Mouse (Mus musculus) lung, postnatal 4 days (tissue): Measurements from ENCODE around the gene Grasp.
A peak's percentile ranks its signal among the peaks of the same experiment; 100 is the strongest.

Experiments
- DNase-seq, 2 experiments: peaks; one replicate each; pipeline ENCODE4 v3.0.0; 2021

The Grasp gene

DNA sequence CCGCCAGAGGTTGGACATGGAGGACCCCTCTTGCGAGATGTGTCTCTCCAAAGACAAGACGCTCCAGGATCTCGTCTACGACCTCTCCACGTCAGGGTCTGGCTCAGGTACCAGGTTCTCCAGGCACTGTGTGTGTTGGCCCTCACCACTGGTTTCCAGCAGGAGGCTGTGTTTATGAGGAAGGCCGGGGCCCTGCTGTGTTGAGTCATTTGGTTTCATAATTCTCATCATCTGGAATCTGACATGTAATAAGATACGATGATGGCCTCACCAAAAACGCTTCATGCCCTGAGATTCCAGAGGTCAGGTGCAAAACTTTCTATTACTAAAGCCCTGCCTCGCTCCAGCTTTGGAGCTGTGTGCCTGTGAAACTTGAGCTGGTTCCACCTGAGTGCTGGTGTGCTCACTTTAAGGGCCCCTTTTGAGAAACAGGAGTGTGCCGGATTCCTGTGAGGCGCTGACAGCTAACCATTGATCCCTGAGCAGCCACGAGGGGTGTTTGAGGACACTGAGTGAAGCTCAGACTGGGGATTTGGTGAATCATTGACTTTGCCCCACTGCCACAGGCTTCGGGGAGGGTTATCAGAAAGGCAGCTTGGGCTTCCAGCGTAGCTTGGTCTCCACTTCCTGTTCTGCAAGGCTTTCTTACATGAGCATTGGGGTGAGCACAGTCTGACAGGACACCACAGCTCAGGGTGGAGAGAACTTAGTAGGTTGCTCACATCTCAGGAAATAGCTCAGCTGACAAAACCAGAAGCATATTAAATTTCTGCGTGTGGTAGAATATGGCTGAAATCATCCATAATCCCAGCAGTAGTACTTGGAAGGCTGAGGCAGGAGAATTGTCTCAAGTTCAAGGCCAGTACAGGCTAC, 28.8 kb upstream of the Grasp start:
- DNase-seq = no peak

DNA sequence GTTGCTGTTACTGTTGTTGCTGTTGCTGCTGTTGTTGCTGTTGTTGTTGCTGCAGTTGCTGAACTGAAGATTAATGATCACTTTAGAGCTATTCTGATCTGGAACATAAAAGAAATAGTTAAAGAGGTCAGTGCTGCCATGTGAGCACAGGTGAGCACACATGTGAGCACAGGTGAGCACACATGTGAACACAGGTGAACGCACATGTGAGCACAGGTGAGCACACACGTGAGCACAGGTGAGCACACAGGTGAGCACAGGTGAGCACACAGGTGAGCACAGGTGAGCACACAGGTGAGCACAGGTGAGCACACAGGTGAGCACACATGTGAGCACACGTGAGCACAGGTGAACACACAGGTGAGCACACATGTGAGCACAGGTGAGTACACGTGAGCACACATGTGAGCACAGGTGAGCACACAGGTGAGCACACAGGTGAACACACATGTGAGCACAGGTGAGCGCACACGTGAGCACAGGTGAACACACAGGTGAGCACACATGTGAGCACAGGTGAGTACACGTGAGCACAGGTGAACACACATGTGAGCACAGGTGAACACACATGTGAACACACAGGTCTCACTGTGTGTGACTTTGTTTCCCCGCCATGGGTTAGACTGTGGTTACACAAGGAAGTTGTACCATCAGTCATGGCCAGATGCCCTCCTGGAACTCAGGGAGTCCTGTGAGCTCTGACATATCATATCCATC, 27.8 kb upstream of the Grasp start:
- DNase-seq = no peak

DNA sequence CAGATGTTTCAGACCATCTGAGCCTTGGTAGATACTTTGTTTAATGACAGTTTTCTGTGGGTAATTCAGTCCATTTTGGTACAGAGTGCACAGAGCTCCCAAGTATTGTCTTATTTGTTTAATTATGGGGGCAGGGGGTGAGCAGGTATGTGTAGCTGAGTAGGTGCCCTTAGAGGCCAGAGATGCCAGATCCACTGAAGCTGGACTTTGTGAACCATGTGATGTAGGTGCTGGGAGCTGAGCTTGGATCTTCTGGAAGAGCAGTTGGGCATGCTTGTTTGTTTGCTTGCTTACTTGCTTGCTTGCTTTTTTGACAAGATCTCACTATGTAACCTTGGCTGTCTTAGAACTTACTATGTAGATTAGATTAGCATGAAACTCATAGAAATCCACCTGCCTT, 27.0 kb upstream of the Grasp start:
- no peak for DNase-seq

DNA sequence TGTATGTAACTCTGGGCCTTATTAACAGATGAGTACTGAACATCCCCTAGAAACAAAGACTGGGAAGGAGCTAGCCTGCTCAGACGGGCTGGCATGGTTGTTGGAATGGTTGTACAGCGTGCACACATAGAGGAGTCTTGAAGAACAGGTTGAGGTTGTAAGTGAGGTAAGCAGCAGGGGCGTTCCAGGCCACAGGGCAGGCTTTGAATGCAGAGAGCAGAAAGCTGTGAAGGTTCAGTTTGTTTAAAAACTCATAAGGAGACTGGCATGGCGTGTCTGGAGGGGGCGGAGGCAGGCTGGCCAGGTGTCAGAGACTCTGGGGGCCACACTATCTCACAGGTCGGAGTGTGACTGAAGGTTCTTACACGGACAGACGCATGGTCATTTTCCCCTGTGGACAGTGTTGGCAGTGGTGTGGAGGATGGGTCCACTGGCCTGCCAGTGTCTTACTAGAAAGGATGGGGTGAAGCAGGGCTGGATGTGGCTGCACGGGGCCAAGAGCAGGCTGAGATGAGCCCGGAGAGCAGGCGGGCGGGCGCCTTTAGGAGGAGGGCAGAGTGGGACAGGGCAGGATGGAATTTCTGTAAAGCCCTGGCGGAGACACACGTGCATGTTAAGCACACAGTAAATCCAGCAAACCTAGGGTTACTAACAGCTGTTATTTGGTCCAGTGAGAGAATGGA, 26.4 kb upstream of the Grasp start:
- no peak for DNase-seq

- peak; percentile 79 to 85 for DNase-seq
Measured at GRCm38 (mm10) chr15:101198218-101198617, 25.8 kb upstream of the Grasp start.

DNA sequence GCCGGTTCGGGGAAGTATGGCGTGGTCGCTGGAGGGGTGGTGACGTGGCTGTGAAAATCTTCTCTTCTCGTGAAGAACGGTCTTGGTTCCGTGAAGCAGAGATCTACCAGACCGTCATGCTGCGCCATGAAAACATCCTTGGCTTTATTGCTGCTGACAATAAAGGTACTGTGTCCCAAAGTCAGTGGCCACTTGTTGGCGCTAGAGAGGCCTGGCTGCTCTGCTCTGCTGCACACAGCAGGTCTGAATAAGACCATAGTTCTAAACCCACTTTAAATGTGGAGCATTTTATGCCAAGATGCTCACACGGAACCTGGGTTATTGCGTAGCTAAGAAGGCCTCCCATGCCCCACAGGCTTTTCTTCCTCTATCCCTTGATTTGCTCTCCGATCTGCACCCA, 25.1 kb upstream of the Grasp start:
- no peak for DNase-seq

DNA sequence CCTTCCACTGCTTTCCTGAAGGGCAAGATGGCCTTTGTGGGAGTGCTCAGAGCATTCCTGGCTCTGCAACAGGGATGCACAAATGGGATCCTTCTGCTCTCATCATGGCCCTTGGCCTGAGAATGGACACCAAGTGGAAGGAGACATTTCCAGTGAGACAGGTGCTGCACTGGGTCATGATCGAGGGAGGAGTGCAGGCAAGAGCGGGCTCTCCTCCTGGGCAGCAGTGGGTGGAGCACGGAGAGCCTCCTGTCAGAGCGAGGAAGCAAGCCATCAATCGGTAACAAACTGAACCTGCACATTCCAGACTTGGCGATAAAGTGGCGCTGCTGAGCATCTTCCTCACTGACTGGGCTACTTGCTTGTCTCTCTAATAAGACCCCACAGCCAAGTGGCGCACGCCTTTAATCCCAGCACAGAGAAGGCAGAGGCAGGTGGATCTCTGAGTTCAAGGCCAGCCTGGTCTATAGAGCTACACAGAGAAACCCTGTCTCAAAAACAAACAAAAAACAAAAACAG, 23.2 kb upstream of the Grasp start:
- DNase-seq = no peak

DNA sequence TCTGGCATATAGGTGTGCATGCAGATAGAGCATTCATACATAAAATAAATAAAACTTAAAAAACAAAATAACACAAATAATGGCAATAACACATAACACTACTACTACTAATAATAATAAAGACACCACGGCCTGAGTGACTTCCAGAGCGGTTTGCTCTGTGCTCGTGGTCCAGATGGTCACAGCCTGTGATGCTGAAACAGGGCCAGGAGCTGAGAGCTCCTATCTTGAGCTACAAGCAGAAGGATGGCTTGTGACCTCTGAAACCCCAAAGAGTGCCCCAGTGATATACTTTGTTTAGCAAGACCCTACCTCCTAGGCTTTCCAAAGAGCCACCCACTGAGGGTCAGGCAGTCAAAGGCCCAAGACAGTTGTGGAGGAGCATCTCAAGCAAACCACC, 22.6 kb upstream of the Grasp start:
- no peak for DNase-seq

DNA sequence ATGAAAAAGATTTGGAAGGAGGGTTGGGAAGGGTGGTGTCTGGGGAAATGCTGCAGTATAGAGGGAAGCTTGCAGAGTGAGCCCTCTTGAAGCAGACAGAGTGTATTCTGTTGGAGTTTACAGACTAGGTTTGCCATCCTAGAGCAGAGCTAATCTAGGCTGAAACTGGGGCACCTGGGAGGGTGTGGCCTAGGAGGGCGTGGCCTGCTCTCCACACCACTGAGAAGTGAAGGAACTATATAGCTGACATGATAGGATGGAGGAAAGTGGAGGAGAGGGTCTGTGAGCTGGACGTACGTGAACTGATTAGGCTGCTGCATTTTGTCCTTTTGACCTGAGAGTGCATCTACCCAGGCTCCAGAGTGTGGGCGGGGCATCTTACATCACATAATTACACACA, 20.3 kb upstream of the Grasp start:
- DNase-seq = no peak

- no peak for DNase-seq
Measured at GRCm38 (mm10) chr15:101204781-101205180, 19.2 kb upstream of the Grasp start.

DNA sequence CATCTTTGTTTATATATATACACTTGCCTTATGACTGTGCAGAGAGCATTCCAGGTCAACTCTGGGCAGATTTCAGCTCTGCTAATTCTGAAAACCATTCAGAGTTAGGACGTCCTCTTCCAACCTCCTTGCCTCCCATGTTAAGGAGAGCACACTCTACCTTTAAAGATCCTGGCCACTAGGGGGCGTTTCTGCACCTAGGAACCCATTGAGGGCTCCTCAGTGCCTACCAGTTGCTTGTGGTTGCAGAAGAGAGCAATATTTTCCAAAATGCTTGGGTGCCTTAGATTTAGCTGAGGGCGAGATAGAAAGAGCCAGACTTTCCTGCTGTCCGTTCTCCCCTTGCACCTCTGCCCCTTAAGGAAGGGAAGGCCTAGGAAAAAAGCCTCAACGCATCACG, 13.8 kb upstream of the Grasp start:
- DNase-seq = peak in 1 of 2 experiments; percentile 65

DNA sequence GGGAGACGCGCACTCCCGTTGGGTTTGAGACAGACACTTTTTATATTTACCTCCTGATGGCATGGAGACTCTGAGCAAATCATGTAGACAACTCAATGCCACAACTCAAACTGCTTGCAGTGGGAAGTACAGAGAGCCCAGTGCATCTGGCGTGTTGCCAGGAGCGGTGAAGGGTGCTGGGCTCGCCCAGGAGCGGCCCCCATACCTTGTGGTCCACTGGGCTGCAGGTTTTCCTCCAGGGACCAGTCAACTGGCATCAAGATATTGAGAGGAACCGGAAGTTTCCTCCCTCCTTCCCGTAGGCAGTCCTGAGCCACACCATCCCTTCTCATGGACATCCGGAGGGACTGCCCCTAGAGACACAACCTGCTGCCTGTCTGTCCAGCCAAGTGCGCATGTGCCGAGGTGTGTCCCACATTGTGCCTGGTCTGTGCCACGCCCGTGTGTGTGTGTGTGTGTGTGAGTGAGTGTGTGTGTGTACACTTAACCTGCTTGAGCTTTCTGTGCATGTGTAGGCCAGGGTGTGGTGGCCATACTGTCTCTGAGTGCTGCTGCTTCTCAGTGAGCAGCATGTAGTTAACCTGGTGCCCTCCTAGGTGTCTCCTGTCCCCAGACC, 12.9 kb upstream of the Grasp start:
- no peak for DNase-seq

GRCm38 (mm10) chr15:101212435-101212834, 11.6 kb upstream of the Grasp start:
- DNase-seq = peak in 1 of 2 experiments; percentile 46

DNA sequence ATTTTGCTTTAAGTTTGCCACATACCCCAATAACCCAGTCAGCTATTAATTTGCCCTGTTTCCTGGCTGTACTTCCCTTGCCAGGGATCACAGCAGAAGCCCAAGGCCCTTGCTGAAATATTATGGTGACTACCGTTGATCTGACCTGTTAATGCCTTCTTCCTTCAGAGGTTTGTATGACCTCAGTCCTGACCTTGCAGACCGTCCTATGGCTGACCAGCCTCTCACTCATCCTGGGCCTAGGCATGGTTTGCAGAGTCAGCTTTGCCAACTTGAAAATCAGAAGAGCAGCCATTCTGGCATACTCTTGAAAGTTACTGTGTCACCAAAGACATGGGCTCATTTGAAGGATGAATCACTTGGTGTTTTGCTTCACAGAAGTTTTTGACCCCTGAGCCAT, 8.9 kb upstream of the Grasp start:
- no peak for DNase-seq

GRCm38 (mm10) chr15:101216036-101216435, 8.0 kb upstream of the Grasp start:
- DNase-seq = no peak

- peak in 1 of 2 experiments; percentile 76 for DNase-seq
Measured at GRCm38 (mm10) chr15:101220905-101221297, 3.1 kb upstream of the Grasp start.

DNA sequence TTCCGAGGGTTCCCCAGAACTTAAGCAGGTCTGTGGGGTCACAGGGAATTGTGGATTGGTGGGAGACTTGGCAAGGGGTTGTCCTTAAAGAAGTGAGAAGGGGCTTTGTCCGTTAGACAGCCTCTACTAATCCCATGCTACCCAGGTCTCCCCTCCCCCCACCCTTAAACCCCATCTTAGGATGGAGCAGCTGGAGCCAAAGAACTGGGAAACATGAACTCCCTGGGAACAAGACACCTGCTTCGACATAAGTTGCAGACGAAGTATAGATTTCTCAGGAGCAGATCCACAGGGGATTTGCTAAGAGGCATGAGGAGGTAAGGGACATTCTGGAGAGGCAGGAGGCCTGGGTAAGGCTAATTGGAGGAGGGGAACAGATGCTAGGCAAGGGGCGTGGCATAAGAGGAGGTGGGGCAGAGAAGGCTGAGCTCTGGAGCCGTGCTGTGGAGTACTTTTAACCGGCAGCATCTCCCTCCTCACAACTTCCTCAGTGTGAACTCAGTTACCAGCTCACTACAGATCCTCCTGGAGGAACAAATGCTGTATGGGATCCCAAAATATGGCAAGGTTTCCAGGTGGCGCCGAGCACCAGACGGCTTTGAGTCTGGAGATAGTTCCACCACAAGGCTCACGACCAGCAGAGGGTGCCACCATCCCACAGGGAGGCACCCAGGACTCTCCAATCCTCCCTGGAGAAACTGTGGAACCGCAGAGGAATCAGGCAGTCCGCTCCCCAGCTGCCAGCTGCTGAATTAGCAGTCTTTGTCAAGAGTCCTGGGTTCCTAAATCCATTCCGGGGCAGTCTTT, 2.5 kb upstream of the Grasp start:
- peak; percentile 91 to 93 for DNase-seq

GRCm38 (mm10) chr15:101222897-101223482, 998 bp upstream of the Grasp start:
- no peak for DNase-seq

DNA sequence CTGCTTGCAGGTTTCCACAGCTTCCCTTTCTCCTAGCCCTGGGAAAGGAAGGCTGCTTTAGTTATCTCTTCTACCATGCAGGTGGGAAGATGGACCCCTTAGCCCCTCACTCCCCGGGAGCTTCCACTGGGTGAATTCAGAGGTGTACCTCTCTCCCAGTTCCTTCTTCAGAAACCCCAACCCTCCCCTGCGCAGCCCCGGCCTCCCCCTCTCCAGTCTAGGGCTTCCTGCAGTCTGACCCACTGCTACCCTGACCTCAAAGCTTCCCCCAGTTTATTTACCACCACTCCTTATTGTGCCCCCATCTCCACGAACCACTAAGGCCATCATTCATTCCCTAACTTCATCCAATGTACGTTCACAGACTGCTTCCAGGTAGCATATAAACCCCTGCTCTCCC, 392 bp upstream of the Grasp start:
- no peak for DNase-seq

- DNase-seq = peak; percentile 57 to 62
Measured at GRCm38 (mm10) chr15:101224977-101225376, 989 bp downstream of the Grasp start.

DNA sequence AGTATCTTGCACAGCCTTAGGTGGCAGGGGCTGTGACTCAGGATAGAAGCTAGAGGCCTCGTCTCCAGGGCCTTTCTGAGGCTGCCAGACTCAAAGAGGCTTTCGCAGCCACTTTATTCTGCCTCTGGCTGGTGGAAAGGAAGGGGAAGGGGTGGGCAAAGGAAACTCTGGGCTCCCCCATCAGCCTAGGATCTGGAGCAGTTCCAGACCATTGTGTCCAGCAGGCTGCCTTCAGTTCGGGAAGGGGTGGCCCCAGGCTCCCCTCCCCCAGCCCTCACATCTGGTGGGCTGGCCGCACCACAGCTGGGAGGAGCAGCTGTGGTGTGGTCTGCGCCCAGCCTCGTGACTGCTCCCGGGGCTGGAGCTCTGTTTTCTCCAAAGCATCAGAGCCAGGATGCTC, 4.0 kb downstream of the Grasp start:
- peak; percentile 85 to 94 for DNase-seq
